ENCODE assay signal across 8 mouse cellular contexts in genomic region chr10:91719561-91720371, GRCm38 (mm10).
DNase-seq lines count a peak whose midpoint lies in the region; ATAC-seq and TF ChIP-seq lines count a peak whose summit lies in the region.
"Had no signal": no experiment of that assay in that cellular context is flagged by ENCODE, and none has a peak within 500 bp of the region (broad histone marks: within the 10 kb centered on the region; RNA-seq: fewer than 3 reads in every experiment).

No protein-coding gene starts in this region.

- no peaks in the 10 kb centered on the region for H3K27me3 ChIP-seq in hindbrain, embryonic 14.5 days (ENCODE audit: control insufficient read depth, insufficient read depth, low read length)
- no peaks in the 10 kb centered on the region for H3K27me3 ChIP-seq in intestine, embryonic 15.5 days (replicated peaks)

- no peak for TF ChIP-seq POLR2A in brain, embryonic 14.5 days (IDR thresholded peaks at IDR 0.05; ENCODE audit: borderline replicate concordance, extremely low read depth, insufficient read depth, insufficient read length, poor library complexity, severe bottlenecking)

- no peaks in the 10 kb centered on the region for H3K36me3 ChIP-seq in hindbrain, embryonic 14.5 days (replicated peaks; ENCODE audit: control insufficient read depth, insufficient read depth)
- no peaks in the 10 kb centered on the region for H3K36me3 ChIP-seq in intestine, embryonic 15.5 days

- ATAC-seq in hindbrain, embryonic 14.5 days (ENCODE audit: low FRiP score), result peak; percentile 94
- no peak for ATAC-seq in intestine, embryonic 15.5 days

- no peak overlapping the region for H3K4me2 ChIP-seq in hindbrain, embryonic 14.5 days (replicated peaks)
- H3K4me2 ChIP-seq in intestine, embryonic 15.5 days (replicated peaks), result no peak overlapping the region

- intact Hi-C loops in left cerebral cortex, postnatal 25 days (cut with DNase I), result no loop called here

- peak; percentile 97 for DNase-seq in brain, embryonic 14.5 days (ENCODE audit: low read depth)
- peak; percentile 71 for DNase-seq in cerebellum, adult 11-12 months
- peak; percentile 83 for DNase-seq in hindbrain, embryonic 14.5 days (ENCODE audit: low spot score)
- DNase-seq in left cerebral cortex, postnatal 25 days (ENCODE audit: low spot score in 2 of 2), result peak; percentile 66 to 71
- no peak for DNase-seq in kidney, postnatal 36 days
- DNase-seq in kidney, postnatal 10 days, result no peak

- no peak overlapping the region for H3K4me3 ChIP-seq in hindbrain, embryonic 14.5 days (replicated peaks; ENCODE audit: low read length)
- no peak overlapping the region for H3K4me3 ChIP-seq in intestine, embryonic 15.5 days (replicated peaks)
- H3K4me3 ChIP-seq: heart, adult 2 months had no signal

- H3K4me1 ChIP-seq in hindbrain, embryonic 14.5 days (replicated peaks; ENCODE audit: control insufficient read depth, insufficient read depth, low read length), result peaks cover 16% of the 10 kb centered on the region
- no peaks in the 10 kb centered on the region for H3K4me1 ChIP-seq in intestine, embryonic 15.5 days (replicated peaks)

- no peaks in the 10 kb centered on the region for H3K9me3 ChIP-seq in hindbrain, embryonic 14.5 days (ENCODE audit: control insufficient read depth, low read length)
- no peaks in the 10 kb centered on the region for H3K9me3 ChIP-seq in intestine, embryonic 15.5 days

- WGBS in hindbrain, embryonic 14.5 days, result 58% methylated on average over 9 of the region's 9 CpGs
- 84% methylated on average over 9 of the region's 9 CpGs for WGBS in intestine, embryonic 15.5 days

- H3K9ac ChIP-seq in hindbrain, embryonic 14.5 days, result no peak overlapping the region
- no peak overlapping the region for H3K9ac ChIP-seq in intestine, embryonic 15.5 days

- peak overlapping the region; percentile 44; the same call in 1 of the 2 replicates for H3K27ac ChIP-seq in hindbrain, embryonic 14.5 days
- H3K27ac ChIP-seq in intestine, embryonic 15.5 days, result no peak overlapping the region
- H3K27ac ChIP-seq: heart, adult 2 months had no signal

- no peak for TF ChIP-seq CTCF in brain, embryonic 14.5 days (IDR thresholded peaks at IDR 0.05; ENCODE audit: borderline replicate concordance, extremely low read depth, insufficient read depth, insufficient read length)

Comparison
In these comparisons a context has a peak if more than half of its experiments do, and no peak if none do; other contexts are left out.
1. DNase-seq: peak in brain, embryonic 14.5 days (single experiment), cerebellum, adult 11-12 months (single experiment), hindbrain, embryonic 14.5 days (single experiment) and left cerebral cortex, postnatal 25 days (2 of 2); none in kidney, postnatal 36 days (0 of 2) and kidney, postnatal 10 days (single experiment).